Mouse (Mus musculus): ENCODE measurements around the gene AU021092.

The AU021092 gene

GRCm38 (mm10) chr16:5212150-5212549, 9.9 kb downstream of the AU021092 start:
- DNase-seq, result no peak

GRCm38 (mm10) chr16:5210365-5210764, 11.7 kb downstream of the AU021092 start:
- DNase-seq, result no peak

GRCm38 (mm10) chr16:5206051-5206450, 16.0 kb downstream of the AU021092 start:
- DNase-seq, result no peak

GRCm38 (mm10) chr16:5205431-5205970, 16.6 kb downstream of the AU021092 start:
- DNase-seq, result no peak

GRCm38 (mm10) chr16:5203668-5204433, 18.2 kb downstream of the AU021092 start, which contains the start of gene Nagpa:
TSS of gene Nagpa (minus strand) at chr16:5204012.
- peak; percentile 84 for DNase-seq

- no peak for DNase-seq
Measured at GRCm38 (mm10) chr16:5203200-5203599, 18.9 kb downstream of the AU021092 start.

GRCm38 (mm10) chr16:5202681-5203080, 19.4 kb downstream of the AU021092 start:
- DNase-seq, result no peak

- peak; percentile 50 for DNase-seq
Measured at GRCm38 (mm10) chr16:5195080-5195479, 27.0 kb downstream of the AU021092 start.

GRCm38 (mm10) chr16:5186234-5186633, 35.9 kb downstream of the AU021092 start:
- DNase-seq, result peak; percentile 81

GRCm38 (mm10) chr16:5185691-5186090, 36.4 kb downstream of the AU021092 start:
- DNase-seq, result no peak

GRCm38 (mm10) chr16:5184956-5185355, 37.1 kb downstream of the AU021092 start:
- DNase-seq, result peak; percentile 65

GRCm38 (mm10) chr16:5184101-5184500, 38.0 kb downstream of the AU021092 start:
- DNase-seq, result no peak

- peak; percentile 61 for DNase-seq
Measured at GRCm38 (mm10) chr16:5183310-5183975, 38.7 kb downstream of the AU021092 start.

- no peak for DNase-seq
Measured at GRCm38 (mm10) chr16:5172636-5173035, 49.5 kb downstream of the AU021092 start.

GRCm38 (mm10) chr16:5168829-5169228, 53.3 kb downstream of the AU021092 start:
- DNase-seq, result no peak

GRCm38 (mm10) chr16:5168038-5168437, 54.1 kb downstream of the AU021092 start:
- no peak for DNase-seq

- no peak for DNase-seq
Measured at GRCm38 (mm10) chr16:5164327-5164726, 57.8 kb downstream of the AU021092 start.

Data from cerebellum, adult 9-11 months (tissue).